Mouse (Mus musculus): ENCODE results near the gene Cmc2. TPM values are rescaled to one million over a fixed set of nuclear protein-coding genes. Genes with fewer than 3 reads are reported as not detected.

Gene Cmc2
- polyA plus RNA-seq, 1 experiment from 2014 or later, result 126 TPM

GRCm38 (mm10) chr8:116946851-116947250 is 25.6 kb upstream of the Cmc2 start:
- H3K4me1 ChIP-seq (ENCODE audit: control insufficient read depth in 2 of 2, insufficient read depth in 2 of 2, low read length in 2 of 2), result peaks cover 29 to 57% of the 10 kb centered on the region in 2 experiments
- no peaks in the 10 kb centered on the region for H3K9me3 ChIP-seq (ENCODE audit: control insufficient read depth, low read length)
- peak overlapping the region; percentile 61 for H3K9ac ChIP-seq (ENCODE audit: low read length)
- H3K27me3 ChIP-seq (ENCODE audit: control insufficient read depth, insufficient read depth, low read length), result no peaks in the 10 kb centered on the region
- H3K36me3 ChIP-seq (ENCODE audit: control insufficient read depth, insufficient read depth, low read length), result no peaks in the 10 kb centered on the region
- peak overlapping the region; percentile 82 to 90 for H3K27ac ChIP-seq (replicated peaks in 1 of 2; ENCODE audit: control insufficient read depth in 1 of 2, insufficient read depth in 1 of 2, low read depth in 2 of 2, low read length in 2 of 2)
- WGBS, result 47% methylated on average over 6 of the region's 6 CpGs
- H3K4me3 ChIP-seq (ENCODE audit: control insufficient read depth in 1 of 2, insufficient read depth in 1 of 2, low read depth in 1 of 2, low read length in 2 of 2), result peak overlapping the region; percentile 22 to 30; a peak in 3 of 4 replicates
- peak overlapping the region; percentile 97 for H3K4me2 ChIP-seq (ENCODE audit: low read length)
- no peak for ATAC-seq (ENCODE audit: insufficient number of reproducible peaks, insufficient read depth, low FRiP score, low read depth)

GRCm38 (mm10) chr8:116946268-116946838 is 25.1 kb upstream of the Cmc2 start:
- H3K4me1 ChIP-seq (ENCODE audit: control insufficient read depth in 2 of 2, insufficient read depth in 2 of 2, low read length in 2 of 2), result peaks cover 27 to 52% of the 10 kb centered on the region in 2 experiments

GRCm38 (mm10) chr8:116945169-116945910 is 24.1 kb upstream of the Cmc2 start:
- peak overlapping the region; percentile 61; the same call in 1 of the 2 replicates for H3K9ac ChIP-seq (ENCODE audit: low read length)
- no peaks in the 10 kb centered on the region for H3K9me3 ChIP-seq (ENCODE audit: control insufficient read depth, low read length)
- H3K4me2 ChIP-seq (ENCODE audit: low read length), result peak overlapping the region; percentile 97
- no peaks in the 10 kb centered on the region for H3K27me3 ChIP-seq (ENCODE audit: control insufficient read depth, insufficient read depth, low read length)
- peak overlapping the region; percentile 82 to 90 for H3K27ac ChIP-seq (replicated peaks in 1 of 2; ENCODE audit: control insufficient read depth in 1 of 2, insufficient read depth in 1 of 2, low read depth in 2 of 2, low read length in 2 of 2)
- no peak overlapping the region for H3K4me3 ChIP-seq (ENCODE audit: control insufficient read depth in 1 of 2, insufficient read depth in 1 of 2, low read depth in 1 of 2, low read length in 2 of 2)
- no peaks in the 10 kb centered on the region for H3K36me3 ChIP-seq (ENCODE audit: control insufficient read depth, insufficient read depth, low read length)
- peaks cover 25 to 48% of the 10 kb centered on the region in 2 experiments for H3K4me1 ChIP-seq (ENCODE audit: control insufficient read depth in 2 of 2, insufficient read depth in 2 of 2, low read length in 2 of 2)
- no peak for ATAC-seq (ENCODE audit: insufficient number of reproducible peaks, insufficient read depth, low FRiP score, low read depth)
- WGBS, result 50% methylated on average over 9 of the region's 9 CpGs

More at GRCm38 (mm10) chr8:116946268-116946838, 25.1 kb upstream of the Cmc2 start:
- Histone ChIP-seq H3K9ac (ENCODE audit: low read length) (peak overlapping the region; percentile 61), H3K4me3 (ENCODE audit: control insufficient read depth in 1 of 2, insufficient read depth in 1 of 2, low read depth in 1 of 2, low read length in 2 of 2) (peak overlapping the region; percentile 22 to 30), H3K36me3 (ENCODE audit: control insufficient read depth, insufficient read depth, low read length) (no peaks in the 10 kb centered on the region), H3K27ac (replicated peaks in 1 of 2; ENCODE audit: control insufficient read depth in 1 of 2, insufficient read depth in 1 of 2, low read depth in 2 of 2, low read length in 2 of 2) (peak overlapping the region; percentile 82 to 90), H3K27me3 (ENCODE audit: control insufficient read depth, insufficient read depth, low read length) (no peaks in the 10 kb centered on the region), H3K4me2 (ENCODE audit: low read length) (peak overlapping the region; percentile 97), H3K9me3 (ENCODE audit: control insufficient read depth, low read length) (no peaks in the 10 kb centered on the region)
- 17% methylated on average over 21 of the region's 21 CpGs for WGBS
- 0 out of 2 replicates have a peak, but pooled peaks have one; percentile 16 for ATAC-seq (ENCODE audit: insufficient number of reproducible peaks, insufficient read depth, low FRiP score, low read depth)

GRCm38 (mm10) chr8:116944385-116944696 is 23.1 kb upstream of the Cmc2 start:
- ATAC-seq (ENCODE audit: insufficient number of reproducible peaks, insufficient read depth, low FRiP score, low read depth), result no peak
- WGBS, result 16% methylated on average over 4 of the region's 4 CpGs
- H3K27ac ChIP-seq (replicated peaks in 1 of 2; ENCODE audit: control insufficient read depth in 1 of 2, insufficient read depth in 1 of 2, low read depth in 2 of 2, low read length in 2 of 2), result peak overlapping the region in 1 of 2 experiments; percentile 46; a peak in 1 of 4 replicates
- peak overlapping the region; percentile 95 to 98 for H3K4me3 ChIP-seq (ENCODE audit: control insufficient read depth in 1 of 2, insufficient read depth in 1 of 2, low read depth in 1 of 2, low read length in 2 of 2)
- no peaks in the 10 kb centered on the region for H3K36me3 ChIP-seq (ENCODE audit: control insufficient read depth, insufficient read depth, low read length)
- H3K9ac ChIP-seq (ENCODE audit: low read length), result peak overlapping the region; percentile 93
- H3K4me1 ChIP-seq (ENCODE audit: control insufficient read depth in 2 of 2, insufficient read depth in 2 of 2, low read length in 2 of 2), result peaks cover 25 to 45% of the 10 kb centered on the region in 2 experiments
- peak overlapping the region; percentile 97 for H3K4me2 ChIP-seq (ENCODE audit: low read length)
- H3K27me3 ChIP-seq (ENCODE audit: control insufficient read depth, insufficient read depth, low read length), result no peaks in the 10 kb centered on the region
- no peaks in the 10 kb centered on the region for H3K9me3 ChIP-seq (ENCODE audit: control insufficient read depth, low read length)

- ATAC-seq (ENCODE audit: insufficient number of reproducible peaks, insufficient read depth, low FRiP score, low read depth), result peak; percentile 48
- WGBS, result under 1% methylated on average over 61 of the region's 62 CpGs
- Histone ChIP-seq H3K4me2 (ENCODE audit: low read length) (peak overlapping the region; percentile 97), H3K9me3 (ENCODE audit: control insufficient read depth, low read length) (no peaks in the 10 kb centered on the region), H3K4me1 (ENCODE audit: control insufficient read depth in 2 of 2, insufficient read depth in 2 of 2, low read length in 2 of 2) (peaks cover 25 to 45% of the 10 kb centered on the region in 2 experiments), H3K4me3 (ENCODE audit: control insufficient read depth in 1 of 2, insufficient read depth in 1 of 2, low read depth in 1 of 2, low read length in 2 of 2) (peak overlapping the region; percentile 95 to 98), H3K27me3 (ENCODE audit: control insufficient read depth, insufficient read depth, low read length) (no peaks in the 10 kb centered on the region), H3K27ac (replicated peaks in 1 of 2; ENCODE audit: control insufficient read depth in 1 of 2, insufficient read depth in 1 of 2, low read depth in 2 of 2, low read length in 2 of 2) (peak overlapping the region in 1 of 2 experiments; percentile 46; a peak in 1 of 4 replicates), H3K9ac (ENCODE audit: low read length) (peak overlapping the region; percentile 93), H3K36me3 (ENCODE audit: control insufficient read depth, insufficient read depth, low read length) (0 out of 2 replicates have a peak, but pooled peaks cover 3% of the 10 kb centered on the region)
Measured at GRCm38 (mm10) chr8:116943555-116944384, 22.5 kb upstream of the Cmc2 start.

- H3K27ac ChIP-seq (replicated peaks in 1 of 2; ENCODE audit: control insufficient read depth in 1 of 2, insufficient read depth in 1 of 2, low read depth in 2 of 2, low read length in 2 of 2), result peak within 1 kb of the TSS in 1 of 2 experiments; percentile 46; a peak in 1 of 4 replicates
- ATAC-seq (ENCODE audit: insufficient number of reproducible peaks, insufficient read depth, low FRiP score, low read depth), result peak; percentile 71
- H3K9ac ChIP-seq (ENCODE audit: low read length), result peak within 1 kb of the TSS; percentile 93
- peak within 1 kb of the TSS; percentile 97 for H3K4me2 ChIP-seq (ENCODE audit: low read length)
- H3K4me3 ChIP-seq (ENCODE audit: control insufficient read depth in 1 of 2, insufficient read depth in 1 of 2, low read depth in 1 of 2, low read length in 2 of 2), result peak within 1 kb of the TSS; percentile 95 to 98
- WGBS, result 0% methylated on average over 46 of the region's 46 CpGs
- no peaks in the 10 kb centered on the region for H3K9me3 ChIP-seq (ENCODE audit: control insufficient read depth, low read length)
- peaks cover 25 to 42% of the 10 kb centered on the region in 2 experiments for H3K4me1 ChIP-seq (ENCODE audit: control insufficient read depth in 2 of 2, insufficient read depth in 2 of 2, low read length in 2 of 2)
- no peaks in the 10 kb centered on the region for H3K27me3 ChIP-seq (ENCODE audit: control insufficient read depth, insufficient read depth, low read length)
- peaks cover 9% of the 10 kb centered on the region; the same call in 1 of the 2 replicates for H3K36me3 ChIP-seq (ENCODE audit: control insufficient read depth, insufficient read depth, low read length)
Measured at GRCm38 (mm10) chr8:116943161-116943554, 21.9 kb upstream of the Cmc2 start, which contains the start of gene Atmin. Atmin (plus strand) TSS chr8:116943393.
